Mouse (Mus musculus) MEL-GATA-1-ER (cell line): ENCODE data around the gene Necab3.
A peak's percentile ranks its signal among the peaks of the same experiment; 100 is the strongest.

Experiments
- DNase-seq: peaks from one replicate; pipeline ENCODE4 v3.0.0-alpha.2; 2012; ENCODE audit warnings: low read depth; ENCODE audit errors: extremely low read depth

Gene Necab3

DNA sequence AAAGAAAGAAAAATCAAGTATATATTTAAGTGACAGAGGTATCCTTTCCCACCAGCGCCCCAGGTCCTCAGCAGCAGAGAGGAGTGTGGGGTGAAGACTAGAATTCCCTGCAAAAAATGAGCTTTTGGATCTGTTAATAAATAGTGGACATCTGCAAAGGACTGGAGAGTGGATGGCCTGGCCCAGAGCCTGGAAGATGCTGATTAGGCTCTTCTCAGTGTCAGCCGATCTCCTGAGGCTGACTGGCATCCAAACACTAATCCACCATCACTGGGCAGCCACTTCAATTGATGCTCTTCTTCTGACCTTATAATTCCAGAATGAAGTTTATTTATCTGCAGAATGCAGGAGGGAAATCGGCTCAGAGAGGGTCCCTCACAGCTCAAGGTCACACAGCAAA is 14.3 kb upstream of the Necab3 start:
- DNase-seq = no peak

DNA sequence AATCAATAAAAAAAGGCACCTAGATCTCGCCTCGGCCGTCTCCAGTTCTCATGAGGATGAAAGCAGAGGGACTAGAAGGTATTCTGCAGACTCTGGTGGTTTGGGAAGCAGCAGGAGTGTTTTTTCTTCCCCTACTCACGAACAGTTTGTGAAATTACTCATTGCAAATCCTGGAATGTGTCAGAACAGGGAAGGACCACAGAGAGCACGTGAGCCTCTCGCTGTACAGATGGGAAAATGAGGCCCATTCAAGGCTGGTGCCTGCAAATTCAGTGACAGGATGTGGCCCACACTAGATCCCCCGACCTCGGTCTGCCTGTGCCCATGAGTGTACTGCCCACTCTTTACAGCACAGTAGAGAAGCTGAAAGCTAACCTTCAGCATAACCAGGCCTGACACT is 13.3 kb upstream of the Necab3 start:
- DNase-seq = no peak

DNA sequence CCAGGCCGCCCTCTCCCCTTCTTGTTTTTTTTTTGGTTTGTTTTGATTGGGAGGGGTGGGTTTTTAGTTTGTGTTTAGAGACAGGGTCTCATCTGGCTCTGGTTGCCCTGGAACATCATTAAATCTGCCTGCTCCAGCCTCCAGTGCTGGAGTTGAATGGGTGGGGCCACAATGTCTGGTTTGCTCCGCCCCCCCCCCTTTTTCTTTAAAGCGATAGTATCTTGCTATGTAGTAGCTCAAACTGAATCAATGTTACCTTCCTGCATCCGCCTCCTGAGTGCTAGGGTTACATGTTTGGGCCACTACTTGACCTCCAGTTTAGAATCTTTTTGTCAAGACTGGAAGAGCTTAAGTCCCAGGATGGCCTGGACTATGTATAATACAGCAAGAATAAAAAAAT is 12.6 kb upstream of the Necab3 start:
- DNase-seq = no peak

DNA sequence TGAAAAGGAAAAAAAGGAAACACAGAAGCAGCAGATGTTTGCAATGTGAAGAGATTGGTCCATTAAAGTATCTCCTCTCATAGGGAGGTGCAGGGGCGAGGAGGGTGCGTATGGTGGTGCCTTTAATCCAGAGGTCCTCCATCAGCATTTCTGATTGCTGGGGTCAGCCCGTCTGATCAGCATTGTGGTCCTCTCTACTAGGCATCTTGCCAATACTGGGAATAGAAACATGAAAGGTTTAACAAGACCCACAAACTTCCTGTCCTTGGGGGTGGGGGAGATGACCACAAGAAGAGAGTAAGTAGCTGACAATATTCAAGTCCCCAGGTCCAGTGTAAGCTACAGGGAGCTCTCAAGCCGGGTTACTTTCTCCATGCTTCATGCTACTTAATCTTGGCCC is 12.0 kb upstream of the Necab3 start:
- peak; percentile 35 for DNase-seq

DNA sequence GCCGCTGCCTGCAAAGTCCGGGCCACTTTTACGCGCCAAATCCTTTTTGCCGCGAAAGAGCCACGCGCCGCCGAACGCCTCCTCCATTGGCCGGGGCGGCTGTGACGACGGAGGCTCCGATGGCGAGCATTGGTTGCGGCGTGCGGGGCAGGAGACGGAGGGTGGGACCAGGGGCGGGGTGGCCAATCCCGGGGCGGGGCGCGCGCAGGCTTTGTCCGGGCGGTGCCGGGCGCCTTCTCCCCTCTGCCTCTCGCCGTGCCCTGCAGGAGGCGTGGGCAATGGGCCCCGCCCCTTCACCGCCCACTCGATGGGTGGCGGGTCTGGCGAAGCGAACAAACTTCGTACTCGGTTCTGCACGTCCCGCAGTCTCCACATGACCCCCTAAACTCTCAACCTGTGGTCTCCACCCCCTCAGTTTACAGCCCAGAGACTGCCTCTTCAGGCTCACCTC is 11.2 kb upstream of the Necab3 start, which contains the start of gene E2f1:
TSS of gene E2f1 (minus strand) at position 57 of the 451 bp plus-strand sequence.
- DNase-seq = peak; percentile 81

DNA sequence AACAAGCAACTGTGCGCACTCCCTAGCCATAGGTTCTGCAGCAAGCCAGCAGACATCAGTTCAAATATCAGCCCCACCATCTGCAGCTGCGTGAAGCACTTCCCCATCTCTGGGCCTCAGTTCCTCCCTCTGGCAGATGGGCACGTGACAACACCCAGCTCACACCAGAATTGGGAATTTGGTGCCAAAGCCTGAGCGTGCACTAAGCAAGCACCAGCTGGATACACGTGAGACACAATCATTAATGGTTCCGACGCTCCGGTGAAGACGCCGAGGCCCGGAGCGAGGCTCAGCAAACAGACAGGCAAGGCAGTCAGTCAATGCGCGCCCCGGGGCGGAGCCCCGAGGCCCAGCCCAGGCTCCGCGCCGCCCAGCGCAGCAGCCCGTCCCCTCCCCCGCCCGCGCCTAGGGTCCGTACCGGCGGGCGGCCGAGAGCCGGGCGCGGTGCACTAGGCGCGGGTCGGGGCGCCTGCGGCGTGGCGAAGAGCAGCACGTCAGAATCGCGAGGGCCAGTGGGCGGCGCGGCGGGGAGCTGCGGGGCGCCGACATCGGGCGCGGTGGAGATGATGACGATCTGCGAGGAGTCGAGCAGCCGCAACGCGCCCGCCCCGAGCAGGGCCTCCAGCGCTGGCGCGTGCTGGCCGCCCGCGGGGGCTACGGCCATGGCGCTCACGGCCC is 10.5 kb upstream of the Necab3 start:
- peak; percentile 94 for DNase-seq

DNA sequence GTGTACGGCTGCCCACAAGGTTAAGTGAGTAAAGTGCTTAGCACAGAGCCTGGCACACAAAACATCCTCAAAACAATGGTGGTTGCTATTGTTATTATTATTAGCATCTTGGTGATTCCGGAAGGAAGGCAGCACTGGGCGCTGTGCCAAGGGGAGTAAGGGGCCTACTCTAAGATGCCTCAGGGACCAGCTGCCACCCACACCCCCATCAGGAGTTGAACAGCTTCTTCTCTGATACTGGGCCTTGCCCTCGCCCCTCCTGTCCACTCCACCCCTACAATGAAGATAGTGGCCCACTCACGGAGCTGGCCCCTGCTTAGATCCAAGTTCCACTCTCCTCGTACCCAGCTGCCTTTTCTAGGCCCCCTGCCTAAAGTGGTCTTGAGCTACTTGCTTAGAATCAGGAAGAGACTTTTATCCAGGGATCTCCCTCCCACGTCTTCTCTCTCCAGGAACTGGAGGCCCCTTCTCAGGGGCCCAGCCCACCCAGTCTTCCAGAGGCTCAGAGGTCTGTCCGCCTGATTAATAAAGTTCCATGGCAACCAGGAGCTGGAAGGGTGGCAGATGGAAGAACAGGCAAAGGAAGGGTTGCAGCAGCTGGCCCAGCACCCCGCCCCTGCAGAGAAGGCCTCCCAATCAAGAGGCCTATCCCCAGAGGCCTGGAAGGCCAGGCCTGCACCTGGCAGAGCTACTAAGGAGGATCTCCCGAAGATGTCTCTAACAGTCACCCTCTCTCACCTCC is 9.8 kb upstream of the Necab3 start:
- DNase-seq = peak; percentile 33

DNA sequence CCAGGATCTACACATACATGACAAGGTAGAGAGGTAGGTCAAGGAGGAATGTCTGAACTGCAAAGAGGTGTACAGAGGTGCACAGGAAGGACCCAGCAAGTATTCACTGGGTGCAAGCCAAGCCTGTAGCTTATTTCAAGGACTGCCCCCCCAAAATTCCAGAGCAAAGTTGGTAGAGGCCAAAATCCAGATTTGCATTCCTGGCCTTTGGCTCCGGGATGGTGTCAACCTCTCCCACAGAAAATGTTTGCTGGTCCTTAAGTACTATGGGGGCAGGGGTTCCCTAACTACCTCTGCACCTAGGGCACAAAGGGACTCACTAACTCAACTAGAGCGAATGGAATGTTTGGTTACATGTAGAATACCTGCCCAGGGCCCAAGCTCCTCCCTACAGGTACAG is 9.1 kb upstream of the Necab3 start:
- no peak for DNase-seq

DNA sequence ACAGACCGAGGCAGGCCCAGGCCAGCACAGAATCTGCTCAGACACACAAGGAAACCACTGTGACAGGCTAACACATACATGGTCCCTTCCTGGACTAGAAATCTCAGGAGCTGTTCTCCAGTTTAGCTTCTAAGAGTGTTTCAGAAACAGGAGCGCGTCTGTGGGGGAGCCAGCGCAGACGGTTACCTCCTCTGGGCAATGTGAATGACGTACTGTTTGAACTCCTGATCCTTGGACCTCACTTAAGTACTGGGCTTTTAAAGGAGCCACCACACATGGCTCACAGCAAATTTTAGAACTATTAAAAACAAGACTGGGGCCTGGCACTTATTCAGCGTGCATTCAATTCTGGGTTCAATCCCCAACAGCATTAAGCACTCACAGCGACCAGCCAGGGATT is 8.0 kb upstream of the Necab3 start:
- no peak for DNase-seq

DNA sequence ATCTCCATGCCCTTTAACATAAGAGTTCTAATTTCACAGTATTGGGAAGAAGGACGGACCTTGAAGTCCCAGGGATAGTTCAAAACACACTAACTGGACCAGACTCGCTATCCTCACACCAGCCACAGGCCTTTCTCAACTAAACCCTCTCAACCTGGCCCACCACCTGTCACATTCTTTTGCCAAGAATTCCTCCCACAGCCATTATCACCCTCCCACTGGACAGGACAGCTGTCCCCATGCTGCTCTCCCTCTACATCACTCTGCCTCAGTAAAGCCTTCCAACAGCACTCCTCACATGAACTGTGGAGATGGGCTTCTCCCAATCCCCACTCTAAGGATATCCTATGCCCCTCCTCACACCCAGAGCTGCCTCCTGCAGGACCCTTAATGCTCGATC is 6.9 kb upstream of the Necab3 start:
- no peak for DNase-seq

DNA sequence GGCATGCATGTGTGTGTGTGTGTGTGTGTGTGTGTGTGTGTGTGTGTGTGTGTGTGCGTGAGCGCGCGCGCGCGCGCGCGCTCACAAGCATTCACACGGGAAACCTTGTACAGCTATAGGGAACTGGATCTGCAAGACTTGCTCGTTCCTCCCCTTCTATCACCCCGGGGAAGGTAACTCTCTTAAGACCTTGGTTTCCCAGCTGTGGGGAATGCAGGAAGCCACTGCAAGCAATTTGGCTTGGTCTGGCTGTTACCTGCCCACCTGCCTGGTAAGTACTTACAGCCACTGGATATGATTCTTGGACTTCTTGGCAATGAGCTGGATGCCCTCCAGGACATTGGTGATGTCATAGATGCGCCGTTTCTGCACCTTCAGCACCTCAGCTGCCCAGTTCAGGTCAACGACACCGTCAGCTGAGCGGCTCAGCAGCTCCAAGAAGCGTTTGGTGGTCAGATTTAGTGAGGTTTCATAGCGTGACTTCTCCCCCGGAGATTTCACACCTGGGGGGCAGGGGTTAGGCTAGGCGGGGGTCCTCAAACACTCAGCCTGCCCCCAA is 5.0 kb upstream of the Necab3 start:
- DNase-seq = no peak

DNA sequence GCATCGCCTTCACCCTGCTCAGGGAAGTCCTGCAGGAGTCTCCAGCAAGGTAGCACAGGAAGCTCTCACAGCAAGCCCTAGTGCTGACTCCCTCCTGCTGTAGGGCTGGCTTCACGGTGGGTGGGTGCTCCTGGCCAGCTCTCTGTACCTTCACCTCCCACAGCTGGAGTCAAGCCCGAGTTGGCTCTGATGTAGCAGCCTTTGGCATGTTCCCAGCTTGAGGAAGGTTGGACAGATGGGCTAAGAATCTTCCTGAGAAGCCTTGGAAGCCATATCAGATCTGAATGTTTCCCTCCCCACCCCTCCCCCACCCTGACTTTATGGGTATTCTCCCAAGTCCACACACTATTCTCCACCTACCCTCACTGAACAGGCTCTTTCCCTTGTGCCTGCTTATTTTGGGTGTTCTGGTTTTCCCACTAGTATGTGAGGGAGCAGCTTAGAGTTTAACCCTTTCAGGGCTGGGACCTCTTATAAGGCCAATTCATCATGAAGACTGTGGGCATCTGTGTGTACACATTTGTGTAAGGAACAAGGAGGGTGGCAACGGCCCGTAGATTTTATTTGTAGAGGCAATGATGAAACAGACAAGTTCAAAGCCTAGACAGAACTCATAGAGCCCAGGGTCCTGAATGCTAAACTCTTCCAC is 1.4 kb downstream of the Necab3 start:
- DNase-seq = no peak

DNA sequence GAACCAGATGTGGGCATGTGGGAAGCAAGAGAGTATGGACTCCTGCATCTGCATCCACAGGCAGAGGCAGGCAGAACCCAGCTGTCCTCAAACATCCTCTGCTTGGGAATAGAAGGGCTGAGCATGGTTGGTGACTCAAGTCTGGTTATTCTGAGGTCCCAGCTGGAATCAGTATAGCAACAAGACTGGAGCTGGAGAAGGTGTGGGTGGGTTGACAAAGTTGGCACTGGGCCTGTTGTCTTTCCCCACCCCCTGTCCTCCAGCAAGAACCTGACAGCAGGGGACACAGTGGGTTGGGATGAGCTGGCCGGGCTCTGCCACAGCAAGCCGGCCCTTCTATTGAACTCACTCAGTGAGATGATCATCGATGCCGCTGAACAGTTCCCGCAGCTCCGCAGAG is 3.5 kb downstream of the Necab3 start:
- DNase-seq = no peak

DNA sequence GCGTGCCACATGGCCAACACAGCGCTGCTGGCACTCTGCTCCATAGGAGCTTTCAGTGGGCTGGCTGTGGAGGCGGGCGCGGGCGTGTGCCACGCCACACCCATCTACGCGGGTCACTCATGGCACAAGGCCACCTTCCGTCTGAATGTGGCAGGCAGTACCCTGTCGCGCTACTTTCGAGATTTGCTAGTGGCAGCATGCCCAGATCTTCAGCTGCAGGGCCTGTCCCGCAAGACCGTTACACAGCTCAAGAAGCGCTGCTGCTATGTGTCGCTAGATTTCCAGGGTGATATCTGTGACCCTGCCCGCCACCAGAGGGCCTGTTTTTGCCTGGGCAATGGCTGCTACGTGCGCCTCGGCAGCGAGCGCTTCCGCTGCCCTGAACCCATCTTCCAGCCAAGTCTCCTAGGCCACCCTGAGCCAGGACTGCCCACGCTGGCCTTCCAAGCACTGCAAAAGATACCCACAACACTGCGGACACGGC is 6.2 kb downstream of the Necab3 start:
- no peak for DNase-seq

DNA sequence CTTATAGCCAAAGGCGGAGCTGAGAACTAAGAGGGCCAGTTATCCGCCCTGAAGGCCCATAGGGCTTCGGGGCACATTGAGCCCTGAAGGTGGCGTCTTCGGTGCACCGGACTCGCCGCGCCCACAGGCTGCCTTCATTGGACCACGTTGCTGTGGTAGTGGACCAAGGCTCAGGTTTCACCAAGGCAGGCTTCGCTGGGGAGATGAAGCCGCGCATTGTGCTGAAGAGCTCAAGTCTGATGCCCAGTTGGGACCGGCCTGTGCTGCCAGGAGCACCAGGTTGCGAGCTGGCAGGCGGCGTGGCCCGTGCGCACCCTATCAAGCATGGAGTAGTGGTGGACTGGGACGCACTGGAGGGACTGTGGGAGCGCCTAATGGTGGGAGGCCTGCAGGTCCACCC is 6.8 kb downstream of the Necab3 start:
- no peak for DNase-seq

DNA sequence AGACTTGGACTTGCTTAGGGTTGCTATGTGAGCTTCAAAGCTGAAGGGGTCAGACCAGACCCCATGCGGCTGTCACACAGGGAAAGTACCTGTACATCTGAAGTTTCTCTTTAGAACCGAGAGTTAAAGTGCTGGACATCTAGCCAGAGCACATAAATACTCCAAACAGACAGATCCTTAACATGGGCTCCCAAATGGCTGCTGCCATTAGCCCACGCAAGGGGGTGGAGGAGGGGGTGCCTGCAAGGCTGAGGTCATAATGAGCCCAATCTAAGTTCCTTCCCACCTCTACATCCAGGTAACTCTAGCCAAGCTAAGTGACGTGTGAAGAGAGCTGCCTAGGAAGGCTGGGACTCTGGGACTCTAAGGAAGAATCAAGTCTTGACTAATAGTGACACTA is 7.2 kb downstream of the Necab3 start, which contains the start of gene Actl10:
TSS of gene Actl10 (plus strand) at position 301 of the 400 bp plus-strand sequence.
- no peak for DNase-seq

DNA sequence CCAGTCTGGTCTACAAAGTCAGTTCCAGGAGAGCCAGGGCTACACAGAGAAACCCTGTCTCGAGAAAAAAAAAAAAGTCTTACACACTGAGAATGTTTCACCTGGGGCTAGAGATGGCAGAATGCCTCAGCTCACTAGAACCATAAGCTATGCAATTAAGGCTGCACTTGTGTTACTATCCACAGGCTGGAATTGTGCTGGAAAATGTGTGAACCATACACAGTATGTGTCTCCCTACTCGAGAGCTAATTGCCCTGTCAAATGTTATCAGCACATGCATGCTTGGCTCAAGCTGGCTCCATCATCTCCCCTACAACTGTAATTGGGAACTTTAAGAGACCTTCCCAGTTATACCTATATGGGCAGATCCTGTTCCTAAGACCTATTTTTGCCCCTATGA is 7.8 kb downstream of the Necab3 start:
- DNase-seq = no peak

DNA sequence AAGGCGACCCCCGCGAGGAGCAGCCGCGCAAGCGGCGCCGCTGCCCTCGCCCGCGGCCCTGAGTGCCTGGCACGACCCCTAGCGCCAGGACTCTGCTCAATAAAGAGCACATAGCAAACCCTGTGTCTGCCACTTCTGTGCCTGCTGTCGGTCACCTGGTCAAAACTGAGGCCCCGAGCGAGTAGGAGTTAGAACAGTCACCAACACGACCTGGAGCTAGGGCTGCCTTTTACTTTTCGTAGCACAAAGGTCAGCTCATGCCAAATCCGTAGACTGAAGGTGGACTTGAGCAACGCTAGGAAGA is 8.9 kb downstream of the Necab3 start:
- no peak for DNase-seq

DNA sequence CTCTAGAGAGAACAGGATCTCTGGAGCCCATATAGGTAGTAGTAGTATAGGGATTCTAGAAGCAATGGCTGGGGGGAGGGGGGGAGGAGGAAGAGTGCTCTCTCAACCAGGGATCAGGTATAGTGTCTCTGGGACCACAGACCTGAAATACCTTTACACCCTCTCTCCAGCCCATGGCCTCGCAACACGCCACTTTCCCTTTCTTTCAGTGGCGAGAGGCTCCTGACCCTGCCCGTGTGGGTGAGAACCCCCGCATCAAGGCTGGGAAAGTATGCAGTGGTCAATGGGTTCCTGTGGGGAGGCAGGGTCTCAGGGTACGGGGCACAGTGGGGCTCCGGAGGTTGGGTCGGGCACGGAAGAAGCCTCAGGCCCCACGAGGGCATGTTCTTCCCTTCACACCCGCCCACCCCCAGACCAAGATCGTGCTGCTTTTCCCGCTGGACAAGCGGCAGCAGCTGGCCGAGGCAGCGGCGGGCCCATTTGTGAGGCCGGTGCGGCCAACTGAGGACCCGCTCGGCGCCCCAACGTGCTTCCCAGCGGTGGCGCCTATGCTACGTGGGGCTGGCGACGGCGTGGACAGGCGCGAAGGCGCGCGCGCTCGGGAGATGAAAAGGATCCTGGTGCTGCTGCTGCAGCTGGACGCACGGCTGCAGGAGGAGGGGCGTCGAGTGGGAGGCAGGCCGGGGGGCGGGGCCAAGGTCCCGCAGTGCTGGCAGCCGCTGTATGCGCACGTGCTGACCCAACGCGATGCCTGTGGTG is 9.4 kb downstream of the Necab3 start:
- no peak for DNase-seq

DNA sequence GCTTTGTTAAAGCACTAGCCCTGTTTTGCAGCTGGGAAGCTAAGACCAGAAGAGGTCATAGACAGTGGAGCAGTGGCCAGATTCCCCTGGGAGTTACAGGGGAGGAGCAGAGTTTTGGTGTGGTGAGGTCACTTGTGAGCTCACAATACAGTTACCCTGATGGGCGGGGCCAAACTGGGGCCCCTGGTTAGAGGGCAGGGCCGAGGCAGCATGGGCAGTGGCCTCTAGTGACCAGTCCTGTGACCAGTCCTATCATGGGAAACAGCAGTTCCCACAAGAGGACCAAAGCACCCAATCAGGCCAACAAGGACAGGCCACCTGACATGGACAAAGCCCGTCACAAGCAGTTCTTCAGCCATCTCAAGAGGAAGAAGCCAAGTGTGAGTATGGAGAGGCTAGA is 10.0 kb downstream of the Necab3 start:
- DNase-seq = no peak

DNA sequence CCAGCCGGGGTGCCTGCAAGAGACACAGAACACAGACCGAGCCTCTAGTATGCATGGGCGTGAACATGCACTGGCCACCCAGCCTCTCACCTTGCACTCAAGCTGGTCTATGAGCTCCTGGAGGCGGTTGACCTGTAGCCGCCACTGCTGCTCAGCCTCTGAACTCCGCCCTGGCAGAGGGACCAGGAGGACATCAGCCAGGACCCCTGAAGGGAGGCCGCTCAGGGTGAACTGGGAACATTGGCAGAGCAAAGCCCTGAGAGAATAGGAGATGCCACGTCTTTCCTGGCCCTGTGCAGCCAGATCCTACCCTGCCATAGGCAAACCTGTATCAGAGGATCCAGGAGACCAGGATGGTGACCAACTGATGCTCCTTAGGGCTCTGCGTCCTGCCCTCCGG is 12.0 kb downstream of the Necab3 start, which contains the start of gene 1700003F12Rik:
TSS of gene 1700003F12Rik (plus strand) at position 375 of the 400 bp plus-strand sequence.
- DNase-seq = no peak
